Mouse (Mus musculus): ENCODE measurements around the gene Cpne4.

The Cpne4 gene

DNA sequence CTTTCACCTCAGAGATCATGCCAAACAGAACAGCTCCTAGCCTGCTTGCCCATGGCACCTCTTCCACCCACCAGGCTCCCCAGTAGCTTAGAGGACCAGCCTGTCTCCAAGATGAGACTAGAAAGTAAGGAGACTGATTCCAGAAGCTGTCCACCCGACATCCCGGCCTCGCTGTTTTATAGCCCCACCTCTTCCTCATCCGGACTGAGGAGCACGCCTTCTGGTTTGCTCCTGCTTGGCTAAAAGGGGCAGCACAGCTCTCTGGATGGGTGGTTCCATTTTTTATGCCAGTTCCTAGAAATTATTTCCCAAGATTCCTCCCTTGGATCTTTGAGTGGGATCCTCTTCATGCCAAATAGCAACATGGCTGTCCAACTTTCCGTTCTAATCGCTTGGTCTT is 486.6 kb downstream of the Cpne4 start:
- no peak for DNase-seq (ENCODE audit: extremely low read depth, low read depth)

DNA sequence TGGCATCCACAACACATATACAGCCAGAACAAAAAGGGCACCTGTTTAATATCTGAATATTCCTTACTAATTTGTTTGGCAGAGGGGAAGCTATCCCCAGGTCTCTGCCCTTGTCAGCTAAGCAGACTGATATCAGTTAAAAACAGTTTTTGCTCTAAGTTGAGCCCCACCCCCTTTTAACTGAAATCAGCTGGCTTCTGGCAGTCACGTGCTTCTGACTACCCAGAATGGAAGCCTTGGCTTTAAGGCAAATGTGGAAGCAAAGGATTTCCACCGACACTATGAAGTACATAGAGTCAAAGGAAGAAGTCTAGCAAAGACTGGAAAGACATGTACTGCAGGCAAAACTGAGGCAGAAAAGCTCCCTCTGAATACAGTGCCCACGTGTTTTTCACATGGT is 490.8 kb downstream of the Cpne4 start:
- no peak for DNase-seq (ENCODE audit: extremely low read depth, low read depth)

DNA sequence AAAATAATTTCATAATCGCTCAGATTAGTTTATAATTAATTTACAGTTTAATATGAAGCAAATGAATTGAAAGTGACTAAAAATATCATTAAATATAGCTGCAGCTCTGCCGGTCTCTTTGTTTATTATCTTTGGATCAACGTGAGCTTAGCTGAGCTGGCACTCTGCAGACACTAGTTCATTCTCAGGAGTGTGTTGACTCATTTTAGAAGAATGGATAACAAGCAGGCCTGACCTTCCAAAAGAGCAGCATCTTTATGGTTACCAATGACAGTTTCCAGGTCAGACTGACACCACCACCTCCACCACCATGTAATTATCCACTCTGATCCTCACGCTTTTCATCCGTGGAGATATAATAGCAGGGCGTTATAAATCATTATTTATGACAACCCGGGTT is 498.9 kb downstream of the Cpne4 start:
- no peak for DNase-seq (ENCODE audit: extremely low read depth, low read depth)

DNA sequence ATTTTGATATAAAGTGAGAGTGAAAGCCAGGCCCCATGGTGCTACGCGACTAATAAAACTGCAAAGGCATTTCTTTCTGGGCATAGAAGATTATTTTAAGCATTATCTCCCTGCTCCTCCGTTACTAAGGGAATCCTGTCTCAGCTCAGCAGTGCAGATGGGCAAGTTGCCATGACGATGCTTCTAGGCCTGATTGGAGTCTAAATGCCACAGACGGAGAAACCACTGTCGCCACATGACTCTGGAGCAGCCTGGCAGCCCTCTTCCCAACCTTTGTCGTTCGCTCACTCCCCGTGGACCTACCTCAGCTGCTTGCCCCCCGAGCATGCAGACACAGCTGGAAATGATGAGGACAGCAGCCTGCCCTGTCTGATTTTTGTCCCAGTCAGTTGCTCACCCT is 501.3 kb downstream of the Cpne4 start:
- DNase-seq (ENCODE audit: extremely low read depth, low read depth), result no peak

DNA sequence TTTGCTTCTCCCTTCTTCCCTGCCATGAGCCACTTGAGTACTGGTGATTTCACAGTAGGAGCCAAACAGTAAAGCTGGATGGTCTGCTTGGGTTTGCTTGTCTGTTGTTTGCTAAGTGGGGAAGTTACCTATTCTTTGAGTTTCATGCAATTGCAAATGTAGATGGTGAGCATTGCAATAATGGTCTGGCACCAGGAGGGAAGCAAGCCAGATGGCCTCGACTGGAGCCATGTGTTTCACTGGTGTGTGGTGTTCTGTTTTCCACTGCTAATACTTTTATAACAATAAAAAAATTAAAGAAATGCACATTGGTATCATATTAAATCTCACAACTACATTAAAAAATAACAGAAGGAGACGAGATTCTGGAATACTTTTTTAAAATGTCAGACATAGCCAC is 502.6 kb downstream of the Cpne4 start:
- DNase-seq (ENCODE audit: extremely low read depth, low read depth), result no peak

DNA sequence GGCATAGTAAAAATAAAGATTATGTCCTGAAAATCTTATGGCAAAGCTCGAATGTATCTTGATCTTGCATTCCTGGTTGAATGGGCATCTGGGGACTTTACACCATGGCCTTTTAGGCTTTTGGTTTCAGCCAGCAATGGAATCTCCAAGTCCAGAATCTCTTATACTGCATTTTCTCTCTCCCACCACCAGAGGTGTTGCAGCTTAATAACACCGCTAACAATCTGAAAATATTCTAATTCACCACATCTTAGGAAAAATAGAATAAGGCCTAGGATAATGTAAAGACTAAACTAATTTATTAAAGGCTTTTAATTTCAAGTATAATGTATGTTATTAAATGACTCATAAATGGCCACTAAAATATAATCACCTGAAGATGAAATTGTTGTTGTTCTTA is 503.2 kb downstream of the Cpne4 start:
- no peak for DNase-seq (ENCODE audit: extremely low read depth, low read depth)

DNA sequence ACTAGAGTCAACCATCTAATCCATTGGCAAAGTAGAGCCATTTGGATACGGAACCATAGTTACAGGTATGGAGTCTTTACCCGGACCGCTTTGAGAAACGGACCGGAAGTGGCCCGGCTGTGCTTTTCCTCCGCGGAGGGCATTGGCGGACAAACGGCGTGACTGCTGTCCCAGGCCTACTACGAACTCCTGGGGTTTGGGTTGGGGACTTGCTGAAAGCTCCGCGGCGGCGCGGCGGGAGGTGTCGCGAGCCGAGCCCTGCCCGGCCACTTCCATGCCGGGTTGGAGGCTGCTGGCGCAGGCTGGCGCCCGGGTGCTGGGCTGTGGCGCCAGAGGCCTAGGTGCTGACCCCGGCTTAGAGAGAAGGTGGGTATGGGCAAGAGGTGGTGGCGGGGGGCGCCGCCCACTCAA is 506.1 kb downstream of the Cpne4 start, which contains the start of gene Mrpl3:
Gene Mrpl3, plus strand, starts transcription at position 93 of the 411 bp plus-strand sequence.
- DNase-seq (ENCODE audit: extremely low read depth, low read depth), result peak; percentile 68

DNA sequence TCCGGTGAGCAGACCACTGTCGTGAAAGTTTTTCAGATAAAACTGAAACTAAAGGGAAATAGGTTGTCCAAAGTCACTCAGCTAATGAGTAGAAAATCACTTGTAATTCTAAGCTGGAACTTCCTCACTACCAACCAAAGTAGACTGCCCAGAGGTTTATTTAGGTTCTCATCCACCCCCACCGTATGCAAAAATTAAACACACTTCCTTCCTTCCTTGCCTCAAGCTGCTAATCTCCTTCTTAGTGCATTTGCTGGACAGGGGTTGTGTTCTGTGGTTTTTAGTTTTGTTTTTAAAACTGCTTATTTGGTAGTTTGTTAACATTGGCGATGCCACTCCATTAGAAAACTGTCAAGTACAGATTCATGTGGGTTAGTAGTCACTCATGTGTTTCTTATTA is 506.7 kb downstream of the Cpne4 start:
- peak; percentile 6 for DNase-seq (ENCODE audit: extremely low read depth, low read depth)

DNA sequence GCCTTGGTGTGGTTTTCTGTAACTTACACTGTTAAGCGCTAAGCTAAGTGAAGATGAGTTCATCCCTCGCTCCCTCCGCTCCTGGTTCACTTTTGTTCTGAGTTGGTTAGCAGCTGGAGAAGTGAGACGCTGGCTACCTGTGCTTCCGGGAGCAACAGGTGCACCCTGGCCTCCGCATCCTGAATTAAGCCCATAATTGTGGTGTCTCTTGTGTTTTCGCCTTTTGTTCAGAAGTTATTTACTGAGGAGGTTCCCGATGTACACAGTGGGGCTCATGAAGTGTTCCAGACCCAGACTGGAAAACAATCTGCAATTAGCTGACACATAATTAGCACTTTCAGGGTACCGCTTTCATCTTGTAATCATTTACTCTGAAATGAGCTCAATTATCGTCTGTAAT is 522.0 kb downstream of the Cpne4 start:
- no peak for DNase-seq (ENCODE audit: extremely low read depth, low read depth)

DNA sequence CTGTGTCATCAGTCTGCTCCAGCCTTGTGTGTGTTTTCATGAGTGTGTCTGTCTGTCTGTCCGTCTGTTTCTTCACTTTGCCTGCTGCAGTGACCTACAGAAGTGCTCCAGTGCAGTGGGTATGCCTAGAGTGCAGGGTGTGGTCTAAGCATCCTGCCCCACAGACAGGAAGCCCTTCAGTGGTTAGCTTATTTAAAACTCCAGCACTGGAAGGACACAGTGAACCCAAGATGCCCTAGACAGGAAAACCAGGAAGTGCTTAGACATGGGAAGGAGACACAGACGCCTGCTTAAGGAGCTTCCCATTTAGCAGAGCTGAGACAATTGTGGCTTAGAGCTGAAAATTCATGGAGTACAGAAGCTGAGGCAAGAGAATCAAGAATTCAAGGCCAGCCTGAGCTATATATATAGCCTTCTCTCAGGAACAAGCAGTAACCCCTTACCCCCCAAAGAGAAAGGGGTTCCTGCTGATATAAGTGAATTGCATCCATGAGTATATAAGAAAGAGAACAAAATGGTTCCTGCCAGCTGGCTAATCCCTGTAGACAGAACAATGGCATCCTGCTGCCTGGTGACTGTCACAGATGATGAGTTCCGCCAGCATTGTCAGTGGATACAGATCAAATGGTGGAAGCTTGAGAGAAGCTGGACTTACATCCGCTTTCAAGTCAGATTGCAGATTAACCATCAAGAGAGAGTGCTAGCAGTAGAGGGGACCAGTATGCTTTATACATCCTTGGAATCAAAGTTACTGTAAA is 526.1 kb downstream of the Cpne4 start:
- no peak for DNase-seq (ENCODE audit: extremely low read depth, low read depth)

DNA sequence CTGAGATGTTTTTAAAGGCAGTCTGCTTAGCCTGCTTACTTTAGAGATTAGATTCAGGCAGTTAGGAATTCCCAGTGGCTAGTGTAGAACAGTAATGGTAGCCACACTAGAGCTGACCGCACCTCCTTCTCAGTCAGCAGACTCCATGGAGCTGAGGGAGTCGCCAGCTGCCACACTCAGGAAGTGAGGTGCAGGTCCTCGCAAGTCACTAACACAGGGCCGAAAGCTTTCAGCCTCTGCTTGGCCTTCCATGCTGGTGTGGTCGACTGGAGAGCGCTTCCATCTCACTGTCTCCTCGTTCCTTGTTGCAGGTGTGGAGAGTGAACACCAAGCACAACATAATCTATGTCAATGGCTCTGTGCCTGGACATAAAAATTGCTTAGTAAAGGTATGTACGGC is 527.8 kb downstream of the Cpne4 start:
- no peak for DNase-seq (ENCODE audit: extremely low read depth, low read depth)

DNA sequence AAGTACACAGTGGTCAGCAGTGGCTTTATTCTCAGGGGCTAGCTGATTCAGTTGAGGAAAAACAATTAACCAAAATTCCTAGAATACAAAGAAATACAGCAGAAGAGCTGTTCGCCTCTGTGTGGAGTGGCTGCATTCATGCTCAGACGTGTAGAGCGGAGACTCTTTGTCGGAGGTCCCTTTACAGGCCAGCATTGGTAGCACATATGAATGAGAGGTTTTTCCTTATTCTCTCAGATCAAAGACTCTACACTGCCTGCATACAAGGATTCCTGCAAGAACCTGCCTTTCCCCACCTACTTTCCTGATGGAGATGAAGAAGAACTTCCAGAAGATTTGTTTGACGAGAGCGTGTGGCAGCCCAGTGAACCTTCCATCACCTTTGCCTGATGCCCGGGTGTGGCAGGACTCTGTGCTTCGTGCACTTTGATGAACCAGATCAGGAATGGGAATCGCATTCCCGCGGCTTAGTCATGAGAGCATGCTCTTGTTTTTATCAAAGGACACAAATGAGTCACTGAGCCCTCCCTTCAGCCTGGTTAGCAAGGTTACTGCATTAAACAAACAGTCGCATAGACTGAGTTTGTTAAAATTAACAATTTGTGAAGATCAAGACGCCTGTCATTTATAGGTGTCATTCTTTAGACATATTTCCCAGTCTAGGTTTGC is 529.8 kb downstream of the Cpne4 start:
- DNase-seq (ENCODE audit: extremely low read depth, low read depth), result no peak

DNA sequence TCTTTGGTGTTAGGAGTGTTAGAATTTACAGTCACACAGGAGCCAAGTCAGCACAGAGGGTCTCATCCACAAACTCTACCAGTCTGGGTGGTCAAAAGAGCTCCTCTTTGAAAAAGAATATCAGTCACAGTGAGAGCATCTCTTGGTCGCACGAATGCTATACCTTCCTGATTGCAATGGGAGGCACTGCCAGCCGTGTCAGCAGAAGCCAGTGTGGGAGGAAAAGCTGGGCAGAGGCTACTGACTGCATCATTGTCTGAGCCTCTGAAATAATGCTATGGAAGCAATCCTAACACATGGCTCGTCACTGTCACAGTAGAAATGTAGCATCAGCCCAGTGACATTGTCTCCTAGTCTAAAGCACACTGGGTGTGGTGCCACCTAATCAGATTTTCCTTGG is 531.4 kb downstream of the Cpne4 start:
- no peak for DNase-seq (ENCODE audit: extremely low read depth, low read depth)

DNA sequence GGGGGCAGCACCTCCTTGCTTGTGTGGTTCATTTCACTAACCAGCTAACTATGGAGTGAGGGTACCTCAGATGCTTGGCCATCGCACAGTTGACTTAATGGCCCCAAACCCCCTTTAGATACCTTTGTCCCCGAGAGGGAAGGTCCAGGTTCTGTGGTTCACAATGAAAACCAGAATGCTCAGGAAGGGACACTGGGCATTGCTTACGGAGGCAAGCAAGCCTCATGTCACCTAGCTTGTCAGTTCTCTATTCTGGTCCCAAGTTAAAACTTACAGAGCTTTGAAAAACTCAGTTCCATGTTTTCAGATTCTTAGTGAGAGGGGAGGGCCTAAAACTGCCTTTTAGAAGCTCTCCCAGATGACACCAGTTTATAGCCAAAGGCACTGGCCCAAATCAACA is 533.2 kb downstream of the Cpne4 start:
- no peak for DNase-seq (ENCODE audit: extremely low read depth, low read depth)
